Mouse (Mus musculus): Measurements from ENCODE around the gene Slc25a41.

DNA sequence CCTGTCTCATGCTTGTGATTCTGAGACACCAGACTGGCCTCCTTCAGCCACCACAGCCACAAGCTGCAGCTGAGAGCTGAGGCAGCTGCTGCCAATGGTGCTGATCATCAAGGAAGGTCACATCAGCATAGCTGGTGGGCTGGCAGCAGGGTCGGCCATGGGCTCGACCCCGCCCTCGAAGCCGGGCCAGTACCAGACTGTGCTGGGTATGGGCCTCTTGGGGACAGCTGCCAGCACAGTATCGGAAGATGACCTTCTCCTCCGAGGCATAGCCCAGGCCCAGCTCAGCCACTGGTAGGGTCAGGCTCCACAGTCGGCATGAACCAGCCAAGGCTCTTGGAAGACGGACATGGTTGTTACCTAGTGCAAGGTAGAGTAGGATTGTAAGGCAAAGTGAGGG, 42.0 kb downstream of the Slc25a41 start:
- TF ChIP-seq CTCF (IDR thresholded peaks at IDR 0.05; ENCODE audit: borderline replicate concordance, insufficient read depth, low read depth, low read length) (no peak), POLR2A (IDR thresholded peaks at IDR 0.05; ENCODE audit: borderline replicate concordance, insufficient read depth, low read length) (no peak)

Measured in cerebellum, adult 2 months (tissue).